ENCODE assay signal across 8 mouse cellular contexts in genomic region chr11:116647340-116647991, GRCm38 (mm10). TPM values are rescaled to one million over a fixed set of nuclear protein-coding genes. Genes with fewer than 3 reads are reported as not detected.
DNase-seq lines count a peak whose midpoint lies in the region; ATAC-seq lines count a peak whose summit lies in the region.

No protein-coding gene starts in this region.

- 27% methylated on average over 11 of the region's 11 CpGs for WGBS in limb, embryonic 11.5 days
- 37% methylated on average over 11 of the region's 11 CpGs for WGBS in stomach, embryonic 15.5 days
- 58% methylated on average over 11 of the region's 11 CpGs for WGBS in midbrain, embryonic 11.5 days

- ATAC-seq in limb, embryonic 11.5 days (ENCODE audit: insufficient number of reproducible peaks, low FRiP score, low TSS enrichment, low read depth), result no peak
- ATAC-seq in stomach, embryonic 15.5 days (ENCODE audit: insufficient read depth, low FRiP score, low read depth), result peak; percentile 25; the same call in 1 of the 2 replicates
- ATAC-seq in midbrain, embryonic 11.5 days (ENCODE audit: low FRiP score), result no peak

- H3K4me3 ChIP-seq in limb, embryonic 11.5 days (ENCODE audit: low read depth, low read length), result no peak overlapping the region
- no peak overlapping the region for H3K4me3 ChIP-seq in stomach, embryonic 15.5 days (replicated peaks)
- no peak overlapping the region for H3K4me3 ChIP-seq in midbrain, embryonic 11.5 days (ENCODE audit: low read depth, low read length)

- peak overlapping the region; percentile 80 for H3K27ac ChIP-seq in limb, embryonic 11.5 days (replicated peaks; ENCODE audit: low read depth, low read length)
- peak overlapping the region; percentile 89 for H3K27ac ChIP-seq in stomach, embryonic 15.5 days
- H3K27ac ChIP-seq in midbrain, embryonic 11.5 days (ENCODE audit: low read depth, low read length), result no peak overlapping the region

- H3K36me3 ChIP-seq in limb, embryonic 11.5 days (ENCODE audit: control insufficient read depth, insufficient read depth, low read length), result no peaks in the 10 kb centered on the region
- H3K36me3 ChIP-seq in stomach, embryonic 15.5 days, result no peaks in the 10 kb centered on the region
- H3K36me3 ChIP-seq in midbrain, embryonic 11.5 days (ENCODE audit: control insufficient read depth, insufficient read depth, low read length), result no peaks in the 10 kb centered on the region

- H3K4me2 ChIP-seq in limb, embryonic 11.5 days (ENCODE audit: low read depth, severe bottlenecking), result no peak overlapping the region
- 0 out of 2 replicates have a peak overlapping the region, but pooled peaks have one; percentile 13 for H3K4me2 ChIP-seq in stomach, embryonic 15.5 days
- no peak overlapping the region for H3K4me2 ChIP-seq in midbrain, embryonic 11.5 days

- no peaks in the 10 kb centered on the region for H3K9me3 ChIP-seq in limb, embryonic 11.5 days (ENCODE audit: control insufficient read depth, low read length)
- no peaks in the 10 kb centered on the region for H3K9me3 ChIP-seq in stomach, embryonic 15.5 days
- no peaks in the 10 kb centered on the region for H3K9me3 ChIP-seq in midbrain, embryonic 11.5 days (ENCODE audit: control insufficient read depth, low read length)

- H3K27me3 ChIP-seq in limb, embryonic 11.5 days (ENCODE audit: control insufficient read depth, insufficient read depth, low read length), result peaks cover under 1% of the 10 kb centered on the region; the same call in 1 of the 2 replicates
- H3K27me3 ChIP-seq in stomach, embryonic 15.5 days (replicated peaks), result 0 out of 2 replicates have a peak, but pooled peaks cover 6% of the 10 kb centered on the region
- peaks cover 15% of the 10 kb centered on the region for H3K27me3 ChIP-seq in midbrain, embryonic 11.5 days (ENCODE audit: control insufficient read depth, insufficient read depth, low read length)

- DNase-seq in ovary, adult 18-20 months (ENCODE audit: low spot score), result peak; percentile 70
- no peak for DNase-seq in ovary, postnatal 14 days (ENCODE audit: low spot score)
- DNase-seq in heart, adult 11 months, result peak; percentile 99
- peak; percentile 70 for DNase-seq in limb, embryonic 11.5 days (ENCODE audit: low spot score)
- DNase-seq in layer of hippocampus, postnatal 14 days (ENCODE audit: low spot score in 2 of 2), result no peak
- DNase-seq in cerebellum, adult 11 months, result no peak
- no peak for DNase-seq in midbrain, embryonic 11.5 days (ENCODE audit: low spot score, missing footprints)

- H3K9ac ChIP-seq in limb, embryonic 11.5 days (ENCODE audit: low read length), result no peak overlapping the region; the same call in 1 of the 2 replicates
- no peak overlapping the region for H3K9ac ChIP-seq in stomach, embryonic 15.5 days
- H3K9ac ChIP-seq in midbrain, embryonic 11.5 days (ENCODE audit: low read length), result no peak overlapping the region

- H3K4me1 ChIP-seq in limb, embryonic 11.5 days (ENCODE audit: control insufficient read depth, insufficient read depth, low read length), result peaks cover 61% of the 10 kb centered on the region
- H3K4me1 ChIP-seq in stomach, embryonic 15.5 days, result peaks cover 38% of the 10 kb centered on the region
- H3K4me1 ChIP-seq in midbrain, embryonic 11.5 days (ENCODE audit: control insufficient read depth, insufficient read depth, low read length), result peaks cover 11% of the 10 kb centered on the region

RNA-seq across cellular contexts. Expression of gene Prcd, which starts 5.9 kb away (rescaled TPM):
- 0.95 and 0.97 TPM in 2 replicates for polyA plus RNA-seq in limb, embryonic 11.5 days (2014; fragmentation: Nextera tagmentation; extraction: Ambion mirVana)
- polyA plus RNA-seq in stomach, embryonic 15.5 days (2015; fragmentation: Nextera tagmentation; extraction: Ambion mirVana), result 1.2 and 1.3 TPM in 2 replicates
- total RNA-seq in layer of hippocampus, postnatal 14 days (2021), result 1 to 10 TPM; 4.6 to 5.0 TPM
- 0.22 and 1.0 TPM in 2 replicates for polyA plus RNA-seq in midbrain, embryonic 11.5 days (2014; fragmentation: Nextera tagmentation; extraction: Ambion mirVana)

RNA-seq across cellular contexts. Expression of gene Cygb, which starts 6.6 kb away (rescaled TPM):
- polyA plus RNA-seq in limb, embryonic 11.5 days (2014; fragmentation: Nextera tagmentation; extraction: Ambion mirVana), result 2.3 and 2.8 TPM in 2 replicates
- polyA plus RNA-seq in stomach, embryonic 15.5 days (2015; fragmentation: Nextera tagmentation; extraction: Ambion mirVana), result 16.7 and 17.7 TPM in 2 replicates
- total RNA-seq in layer of hippocampus, postnatal 14 days (2021), result 10 to 100 TPM; 48.9 to 52.1 TPM
- polyA plus RNA-seq in midbrain, embryonic 11.5 days (2014; fragmentation: Nextera tagmentation; extraction: Ambion mirVana), result 1.7 and 2.1 TPM in 2 replicates

RNA-seq across cellular contexts. Expression of gene Rhbdf2, which starts 20.6 kb away (rescaled TPM):
- 3.1 and 3.9 TPM in 2 replicates for polyA plus RNA-seq in limb, embryonic 11.5 days (2014; fragmentation: Nextera tagmentation; extraction: Ambion mirVana)
- 7.4 and 7.5 TPM in 2 replicates for polyA plus RNA-seq in stomach, embryonic 15.5 days (2015; fragmentation: Nextera tagmentation; extraction: Ambion mirVana)
- 1 to 10 TPM; 1.6 to 1.7 TPM for total RNA-seq in layer of hippocampus, postnatal 14 days (2021)
- polyA plus RNA-seq in midbrain, embryonic 11.5 days (2014; fragmentation: Nextera tagmentation; extraction: Ambion mirVana), result 1.2 and 1.3 TPM in 2 replicates

Comparison
In these comparisons a context has a peak if more than half of its experiments do, and no peak if none do; other contexts are left out.
1. DNase-seq: peak in ovary, adult 18-20 months (single experiment), heart, adult 11 months (single experiment) and limb, embryonic 11.5 days (single experiment); none in ovary, postnatal 14 days (single experiment), layer of hippocampus, postnatal 14 days (0 of 2), cerebellum, adult 11 months (single experiment) and midbrain, embryonic 11.5 days (single experiment).